Mouse (Mus musculus): ENCODE data around the gene Gsk3a. TPM values are rescaled to one million over a fixed set of nuclear protein-coding genes. Genes with fewer than 3 reads are reported as not detected.
"Not testable (repeated sequence)": the region's sequence is repeated elsewhere in the genome, so short reads cannot be mapped to it uniquely, and the experiment has no call there.

The Gsk3a gene
- polyA plus RNA-seq, 1 experiment from 2014 or later: 9.8 TPM

- H3K4me3 ChIP-seq (replicated peaks; ENCODE audit: low read depth, low read length): peak overlapping the region; percentile 65
- TF ChIP-seq CTCF (IDR thresholded peaks at IDR 0.05; ENCODE audit: low read depth): no peak
- ATAC-seq (replicated peaks; ENCODE audit: low FRiP score, low read depth) (no peak), DNase-seq (ENCODE audit: low spot score) (no peak)
- H3K9me3 ChIP-seq (replicated peaks; ENCODE audit: low read length): no peaks in the 10 kb centered on the region
- peaks cover 15% of the 10 kb centered on the region; the same call in 1 of the 2 replicates for H3K4me1 ChIP-seq (replicated peaks; ENCODE audit: insufficient read depth, low read length)
- H3K36me3 ChIP-seq (ENCODE audit: insufficient read depth, low read length): peaks cover 22% of the 10 kb centered on the region
- H3K4me2 ChIP-seq (ENCODE audit: low read length): peak overlapping the region; percentile 80
- peak overlapping the region; percentile 71 for H3K9ac ChIP-seq (ENCODE audit: low read depth, low read length)
- no peaks in the 10 kb centered on the region for H3K27me3 ChIP-seq (ENCODE audit: insufficient read depth, low read length)
- 35% methylated on average over 4 of the region's 4 CpGs for WGBS
- peak overlapping the region; percentile 77 for H3K27ac ChIP-seq
Observed at GRCm38 (mm10) chr7:25269029-25269428, 31.4 kb upstream of the Gsk3a start.

GRCm38 (mm10) chr7:25268588-25268987 is 30.9 kb upstream of the Gsk3a start:
- H3K27me3 ChIP-seq (ENCODE audit: insufficient read depth, low read length): no peaks in the 10 kb centered on the region
- H3K4me2 ChIP-seq (ENCODE audit: low read length): peak overlapping the region; percentile 80
- H3K27ac ChIP-seq: peak overlapping the region; percentile 77
- peaks cover 15% of the 10 kb centered on the region; the same call in 1 of the 2 replicates for H3K4me1 ChIP-seq (replicated peaks; ENCODE audit: insufficient read depth, low read length)
- 2% methylated on average over 7 of the region's 7 CpGs for WGBS
- peaks cover 22% of the 10 kb centered on the region for H3K36me3 ChIP-seq (ENCODE audit: insufficient read depth, low read length)
- TF ChIP-seq CTCF (IDR thresholded peaks at IDR 0.05; ENCODE audit: low read depth): no peak
- peak overlapping the region; percentile 71 for H3K9ac ChIP-seq (ENCODE audit: low read depth, low read length)
- ATAC-seq (replicated peaks; ENCODE audit: low FRiP score, low read depth): no peak
- no peaks in the 10 kb centered on the region for H3K9me3 ChIP-seq (replicated peaks; ENCODE audit: low read length)
- DNase-seq (ENCODE audit: low spot score): no peak
- H3K4me3 ChIP-seq (replicated peaks; ENCODE audit: low read depth, low read length): peak overlapping the region; percentile 65

- 0 out of 2 replicates have a peak, but pooled peaks have one; percentile 8 for TF ChIP-seq CTCF (IDR thresholded peaks at IDR 0.05; ENCODE audit: low read depth)
Observed at GRCm38 (mm10) chr7:25267751-25268463, 30.3 kb upstream of the Gsk3a start.

GRCm38 (mm10) chr7:25267301-25267750 is 29.7 kb upstream of the Gsk3a start, which contains the start of gene Cic:
TSS of gene Cic (plus strand) at chr7:25267704.
- H3K27ac ChIP-seq: peak within 1 kb of the TSS; percentile 97

More at GRCm38 (mm10) chr7:25267751-25268463, 30.3 kb upstream of the Gsk3a start:
- Histone ChIP-seq H3K9me3 (replicated peaks; ENCODE audit: low read length) (no peaks in the 10 kb centered on the region), H3K4me2 (ENCODE audit: low read length) (peak overlapping the region; percentile 80), H3K27me3 (ENCODE audit: insufficient read depth, low read length) (no peaks in the 10 kb centered on the region), H3K4me1 (replicated peaks; ENCODE audit: insufficient read depth, low read length) (peaks cover 15% of the 10 kb centered on the region; the same call in 1 of the 2 replicates), H3K9ac (ENCODE audit: low read depth, low read length) (peak overlapping the region; percentile 83), H3K36me3 (ENCODE audit: insufficient read depth, low read length) (peaks cover 16% of the 10 kb centered on the region), H3K27ac (peak overlapping the region; percentile 97), H3K4me3 (replicated peaks; ENCODE audit: low read depth, low read length) (peak overlapping the region; percentile 71)
- peak; percentile 96 for ATAC-seq (replicated peaks; ENCODE audit: low FRiP score, low read depth)
- WGBS: under 1% methylated on average over 33 of the region's 33 CpGs
- DNase-seq (ENCODE audit: low spot score): peak; percentile 100

GRCm38 (mm10) chr7:25266180-25266962 is 28.7 kb upstream of the Gsk3a start:
- H3K27me3 ChIP-seq (ENCODE audit: insufficient read depth, low read length): no peaks in the 10 kb centered on the region
- ATAC-seq (replicated peaks; ENCODE audit: low FRiP score, low read depth) (no peak), DNase-seq (ENCODE audit: low spot score) (no peak)
- no peak overlapping the region for H3K4me3 ChIP-seq (replicated peaks; ENCODE audit: low read depth, low read length)
- no peak overlapping the region for H3K27ac ChIP-seq
- H3K4me2 ChIP-seq (ENCODE audit: low read length): peak overlapping the region; percentile 61
- no peaks in the 10 kb centered on the region for H3K9me3 ChIP-seq (replicated peaks; ENCODE audit: low read length)
- TF ChIP-seq CTCF (IDR thresholded peaks at IDR 0.05; ENCODE audit: low read depth): no peak
- no peak overlapping the region for H3K9ac ChIP-seq (ENCODE audit: low read depth, low read length)
- 0 out of 2 replicates have a peak, but pooled peaks cover 6% of the 10 kb centered on the region for H3K36me3 ChIP-seq (ENCODE audit: insufficient read depth, low read length)
- 84% methylated on average over 8 of the region's 8 CpGs for whole genome bisulfite sequencing
- H3K4me1 ChIP-seq (replicated peaks; ENCODE audit: insufficient read depth, low read length): peaks cover 15% of the 10 kb centered on the region; the same call in 1 of the 2 replicates

More at GRCm38 (mm10) chr7:25267301-25267750, 29.7 kb upstream of the Gsk3a start, which contains the start of gene Cic:
- no peaks in the 10 kb centered on the region for H3K27me3 ChIP-seq (ENCODE audit: insufficient read depth, low read length)
- peaks cover 15% of the 10 kb centered on the region; the same call in 1 of the 2 replicates for H3K4me1 ChIP-seq (replicated peaks; ENCODE audit: insufficient read depth, low read length)
- H3K9ac ChIP-seq (ENCODE audit: low read depth, low read length): peak within 1 kb of the TSS; percentile 83
- ATAC-seq (replicated peaks; ENCODE audit: low FRiP score, low read depth) (peak; percentile 85), DNase-seq (ENCODE audit: low spot score) (peak; percentile 100)
- H3K36me3 ChIP-seq (ENCODE audit: insufficient read depth, low read length): peaks cover 11% of the 10 kb centered on the region; the same call in 1 of the 2 replicates
- H3K4me3 ChIP-seq (replicated peaks; ENCODE audit: low read depth, low read length): peak within 1 kb of the TSS; percentile 71
- WGBS: under 1% methylated on average over 29 of the region's 29 CpGs
- peak within 1 kb of the TSS; percentile 80 for H3K4me2 ChIP-seq (ENCODE audit: low read length)
- H3K9me3 ChIP-seq (replicated peaks; ENCODE audit: low read length): no peaks in the 10 kb centered on the region
- no peak for TF ChIP-seq CTCF (IDR thresholded peaks at IDR 0.05; ENCODE audit: low read depth)

- H3K9ac ChIP-seq (ENCODE audit: low read depth, low read length); H3K4me3 ChIP-seq (replicated peaks; ENCODE audit: low read depth, low read length); DNase-seq (ENCODE audit: low spot score); H3K9me3 ChIP-seq (replicated peaks; ENCODE audit: low read length); H3K4me2 ChIP-seq (ENCODE audit: low read length); H3K27ac ChIP-seq; ATAC-seq (replicated peaks; ENCODE audit: low FRiP score, low read depth); H3K36me3 ChIP-seq (ENCODE audit: insufficient read depth, low read length); H3K27me3 ChIP-seq (ENCODE audit: insufficient read depth, low read length): not testable (repeated sequence)
- H3K4me1 ChIP-seq (replicated peaks; ENCODE audit: insufficient read depth, low read length): peaks cover 15% of the 10 kb centered on the region; the same call in 1 of the 2 replicates
- 87% methylated on average over 5 of the region's 5 CpGs for WGBS
Observed at GRCm38 (mm10) chr7:25265743-25266142, 28.1 kb upstream of the Gsk3a start.

All from kidney, postnatal 0 days (tissue).